Mouse (Mus musculus) G1E (cell line): ENCODE results near the gene Ak7. TPM values are rescaled to one million over a fixed set of nuclear protein-coding genes. Genes with fewer than 3 reads are reported as not detected.

Experiments
- ATAC-seq: 2 replicates; pipeline ENCODE4 v1.8.0; 2016; ENCODE audit warnings: mild to moderate bottlenecking; ENCODE audit not compliant: insufficient number of reproducible peaks, poor library complexity, low FRiP score, severe bottlenecking; ENCODE audit errors: extremely low read depth
- DNase-seq: peaks from one replicate; pipeline ENCODE4 v3.0.0; 2012; ENCODE audit warnings: low spot score
- H3K27me3 ChIP-seq: 2 replicates; pipeline ENCODE4 v1.6.1; 2012; ENCODE audit warnings: mild to moderate bottlenecking, low read length, inconsistent platforms; ENCODE audit not compliant: insufficient read depth
- H3K36me3 ChIP-seq: replicated peaks from 2 replicates; pipeline ENCODE3; 2012; ENCODE audit warnings: mild to moderate bottlenecking, inconsistent platforms
- H3K4me1 ChIP-seq: 2 replicates; pipeline ENCODE4 v1.6.1; 2012; ENCODE audit warnings: low read depth, low read length, inconsistent platforms, mixed read lengths; ENCODE audit not compliant: insufficient read depth
- H3K4me3 ChIP-seq: 2 replicates; pipeline ENCODE4 v1.5.1; 2012; ENCODE audit warnings: low read depth, mild to moderate bottlenecking, inconsistent platforms, low read length, moderate library complexity, mixed read lengths
- H3K9me3 ChIP-seq: replicated peaks from 2 replicates; pipeline ENCODE4 v1.6.1; 2012; ENCODE audit warnings: inconsistent platforms
- CTCF ChIP-seq: IDR thresholded peaks from 2 replicates; pipeline ENCODE4 v1.5.1; 2012; ENCODE audit warnings: low read depth, low read length, inconsistent platforms, mixed read lengths
- GATA1 ChIP-seq: IDR thresholded peaks from 2 replicates; pipeline ENCODE4 v1.6.1; 2012; ENCODE audit warnings: borderline replicate concordance, low read length, inconsistent platforms, mixed read lengths
- GATA2 ChIP-seq: IDR thresholded peaks from 2 replicates; pipeline ENCODE4 v1.6.1; 2012; ENCODE audit warnings: low read depth, low read length, inconsistent platforms, borderline replicate concordance
- POLR2AphosphoS5 ChIP-seq: IDR thresholded peaks from 2 replicates; pipeline ENCODE4 v1.6.1; 2012; ENCODE audit warnings: low read depth, low read length, inconsistent platforms; ENCODE audit not compliant: insufficient replicate concordance
- TAL1 ChIP-seq: conservative IDR thresholded peaks from 2 replicates; pipeline ENCODE4 v1.6.1; 2012; ENCODE audit warnings: low read depth, low read length, inconsistent platforms, mixed read lengths
- polyA plus RNA-seq: library from polyadenylated mRNA; stranded (reverse); fragments of >175 nt; gene quantifications from 2 replicates; pipeline ENCODE4 v1.2.3, GENCODE M21; 2012
- total RNA-seq, 2 experiments: library from RNA; stranded (forward) in 1 of 2; stranded (reverse) in 1 of 2; fragments of 200-1000 nt in 1 of 2; fragments of >200 nt in 1 of 2; fragmentation: Nextera tagmentation in 1 of 2; gene quantifications; 2 replicates each; pipeline ENCODE4 v1.2.3; 2014 to 2017

The Ak7 gene
- total RNA-seq (2014; fragmentation: Nextera tagmentation) (1.4 and 3.7 TPM in 2 replicates), total RNA-seq (2017) (0.23 and 0.44 TPM in 2 replicates), polyA plus RNA-seq (0.18 and 0.19 TPM in 2 replicates)

DNA sequence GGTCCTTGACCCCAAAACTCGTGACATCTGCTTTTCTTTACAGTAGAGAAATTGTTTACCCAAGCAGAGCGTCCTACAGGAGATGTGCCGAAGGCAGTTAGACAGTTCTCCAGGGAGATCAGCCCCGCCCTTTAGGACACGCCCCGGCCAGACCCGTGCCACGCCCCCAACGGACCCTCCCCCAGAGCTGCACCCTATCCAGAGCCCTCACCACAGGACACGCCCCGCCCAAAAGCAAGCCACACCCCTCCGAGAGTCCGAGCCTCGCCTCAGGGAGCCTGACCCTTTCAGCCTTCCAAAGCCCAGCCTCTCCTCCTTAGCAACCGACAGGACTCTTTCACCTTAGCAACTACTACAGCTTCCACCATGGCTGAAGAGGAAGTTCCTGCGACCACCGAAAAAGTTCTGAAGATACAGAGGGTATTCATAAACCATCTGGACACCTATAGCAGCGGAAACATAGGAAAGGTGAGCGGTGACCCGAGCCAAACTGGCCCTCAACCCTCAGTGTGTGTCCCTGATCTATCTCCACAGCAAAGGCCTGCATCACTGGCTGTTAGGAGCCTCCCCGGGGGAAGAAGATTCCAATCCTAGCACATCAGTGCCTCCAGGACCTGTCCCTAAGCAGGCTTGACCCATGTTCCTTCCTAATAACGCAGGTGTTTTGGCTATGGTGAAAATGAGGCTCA lies at the start of gene Ak7:
Ak7 (plus strand) TSS at position 178 of the 689 bp plus-strand sequence.
- Histone ChIP-seq H3K9me3 (no peaks in the 10 kb centered on the region), H3K36me3 (peaks cover 16% of the 10 kb centered on the region), H3K4me3 (peak within 1 kb of the TSS; percentile 34; the same call in 1 of the 2 replicates), H3K27me3 (peaks cover 13% of the 10 kb centered on the region), H3K4me1 (peaks cover 22% of the 10 kb centered on the region)
- peak; percentile 72 for DNase-seq
- no peak for TF ChIP-seq TAL1
- TF ChIP-seq POLR2AphosphoS5, result no peak
- no peak for TF ChIP-seq GATA2
- no peak for TF ChIP-seq GATA1
- no peak for TF ChIP-seq CTCF
- ATAC-seq, result peak; percentile 92

- H3K36me3 ChIP-seq, result peaks cover 91% of the 10 kb centered on the region
- H3K9me3 ChIP-seq, result no peaks in the 10 kb centered on the region
- no peak overlapping the region for H3K4me3 ChIP-seq
- TF ChIP-seq GATA1, result no peak
- no peak for TF ChIP-seq TAL1
- H3K4me1 ChIP-seq, result peaks cover 34% of the 10 kb centered on the region
- H3K27me3 ChIP-seq, result no peaks in the 10 kb centered on the region
- ATAC-seq (no peak), DNase-seq (no peak)
Observed at GRCm38 (mm10) chr12:105676274-105676673, 29.5 kb upstream of the Ak7 start.

GRCm38 (mm10) chr12:105678211-105678610 lies 27.6 kb upstream of the Ak7 start:
- no peaks in the 10 kb centered on the region for H3K9me3 ChIP-seq
- DNase-seq (no peak), ATAC-seq (no peak)
- H3K4me1 ChIP-seq, result peaks cover 51% of the 10 kb centered on the region
- H3K4me3 ChIP-seq, result no peak overlapping the region
- TF ChIP-seq GATA2, result no peak
- TF ChIP-seq POLR2AphosphoS5, result no peak
- no peak for TF ChIP-seq TAL1
- TF ChIP-seq GATA1, result no peak
- no peak for TF ChIP-seq CTCF
- no peaks in the 10 kb centered on the region for H3K27me3 ChIP-seq
- peaks cover 91% of the 10 kb centered on the region for H3K36me3 ChIP-seq

DNA sequence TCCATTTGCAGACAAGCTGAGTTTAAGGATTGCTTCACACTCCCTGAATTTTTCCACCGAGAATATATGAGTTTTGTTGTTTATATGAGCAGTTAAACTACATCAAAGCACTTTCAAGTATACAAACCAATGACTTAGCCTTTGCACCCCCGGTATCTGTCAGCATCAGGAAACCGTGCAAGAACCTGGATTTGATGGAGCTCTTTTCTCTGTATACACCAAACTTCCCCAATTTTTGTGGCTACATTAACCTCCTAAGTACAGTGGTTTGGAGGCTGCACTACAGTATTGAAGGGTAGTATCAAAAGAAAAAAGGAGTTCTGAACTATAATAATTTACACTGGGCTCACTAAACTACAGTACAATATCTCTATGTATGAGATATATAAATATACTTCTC lies 27.0 kb upstream of the Ak7 start:
- DNase-seq (no peak), ATAC-seq (no peak)
- Histone ChIP-seq H3K27me3 (no peaks in the 10 kb centered on the region), H3K9me3 (no peaks in the 10 kb centered on the region), H3K4me1 (peaks cover 56% of the 10 kb centered on the region), H3K4me3 (no peak overlapping the region), H3K36me3 (peaks cover 87% of the 10 kb centered on the region)
- TF ChIP-seq POLR2AphosphoS5 (no peak), GATA1 (no peak), GATA2 (no peak), CTCF (no peak), TAL1 (no peak)

DNA sequence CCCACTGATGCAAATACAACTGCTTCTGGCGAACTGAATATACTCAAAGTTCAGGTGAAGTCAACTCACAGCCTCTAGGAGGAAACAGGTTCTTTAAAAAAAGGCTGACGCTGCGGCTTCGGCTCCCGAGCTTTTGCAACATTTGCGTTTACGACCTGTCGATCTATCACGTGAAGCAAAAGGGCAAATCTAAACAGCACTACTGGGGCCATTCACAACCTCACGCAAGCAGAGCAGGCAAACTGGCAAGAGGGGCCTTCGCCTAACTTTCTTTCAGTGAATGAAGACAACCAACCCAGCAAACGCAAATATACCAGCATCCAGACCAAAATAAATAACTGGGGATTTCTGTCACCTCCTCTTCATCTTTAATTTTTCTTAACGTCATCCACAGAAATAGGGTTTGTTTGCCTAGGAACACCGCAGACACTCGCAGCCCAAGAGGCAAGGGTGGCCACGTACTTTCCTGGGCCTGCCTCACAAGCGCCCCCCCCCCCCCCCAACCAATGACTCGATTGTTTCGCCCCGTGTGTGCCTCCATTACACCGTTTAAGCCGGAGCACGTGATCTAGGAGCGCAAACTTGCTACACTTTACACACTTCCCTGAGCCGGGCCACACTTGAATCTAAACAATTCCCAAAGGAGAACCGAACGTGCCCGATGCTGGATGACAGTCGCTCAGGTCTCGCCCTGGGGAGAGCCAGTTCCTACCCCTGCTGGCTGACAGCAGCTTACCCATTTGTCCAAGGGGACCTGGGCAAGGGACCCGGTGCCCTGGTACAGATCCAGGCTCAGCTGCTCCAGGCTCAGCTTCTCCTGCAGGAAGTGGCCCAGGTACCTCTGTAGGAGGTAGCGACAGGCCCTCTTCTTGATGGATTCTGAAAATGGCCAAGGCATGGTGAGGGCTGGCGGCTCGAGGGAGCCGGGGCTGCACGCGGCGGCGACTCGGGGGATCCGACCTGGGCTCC lies 21.6 kb upstream of the Ak7 start, which contains the start of gene Gskip:
Gskip (plus strand) TSS at position 897 of the 969 bp plus-strand sequence.
- H3K4me3 ChIP-seq, result peak within 1 kb of the TSS; percentile 87
- peak; percentile 72 for DNase-seq
- peak; percentile 55 for ATAC-seq
- H3K27me3 ChIP-seq, result no peaks in the 10 kb centered on the region
- peaks cover 65% of the 10 kb centered on the region for H3K4me1 ChIP-seq
- no peak for TF ChIP-seq POLR2AphosphoS5
- TF ChIP-seq TAL1, result no peak
- TF ChIP-seq GATA2, result no peak
- no peak for TF ChIP-seq GATA1
- no peak for TF ChIP-seq CTCF
- peaks cover 58% of the 10 kb centered on the region for H3K36me3 ChIP-seq
- no peaks in the 10 kb centered on the region for H3K9me3 ChIP-seq

DNA sequence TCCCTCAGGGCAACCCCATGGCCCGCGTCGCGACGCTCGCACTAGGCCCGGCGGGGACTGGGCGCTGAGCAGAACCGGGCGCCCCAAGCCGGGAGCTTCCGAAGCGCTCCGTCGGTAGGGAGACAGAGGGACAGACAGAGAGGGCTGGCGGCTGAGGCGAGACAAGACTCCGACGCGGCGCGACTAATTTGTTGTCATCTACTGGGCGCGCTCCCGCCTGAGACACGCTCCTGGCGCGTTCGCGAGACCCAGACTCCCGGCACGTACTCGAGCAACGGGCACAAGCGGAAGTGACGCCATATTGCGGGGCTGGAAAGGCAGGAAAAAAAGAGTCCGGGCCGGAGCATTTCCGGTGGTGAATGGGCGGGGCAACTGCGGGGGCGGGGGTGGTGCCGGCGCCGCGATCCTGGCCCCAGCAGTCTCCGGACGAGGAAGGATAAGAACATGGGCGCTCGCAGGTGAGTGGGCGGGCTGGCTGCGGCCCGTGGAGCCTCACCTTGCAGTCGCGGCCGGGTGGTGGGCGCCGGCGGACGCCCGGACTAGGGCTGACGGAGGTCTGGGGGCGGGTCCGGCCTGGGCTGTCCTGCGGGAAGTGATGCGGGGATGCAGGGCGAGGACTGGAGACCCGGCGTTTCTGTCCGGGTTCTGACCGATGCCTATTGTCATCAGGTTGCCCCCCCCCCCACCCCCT lies 20.6 kb upstream of the Ak7 start, which contains the start of gene Atg2b:
Atg2b (minus strand) TSS at position 211 of the 691 bp plus-strand sequence.
- Histone ChIP-seq H3K4me3 (peak within 1 kb of the TSS; percentile 87), H3K9me3 (no peaks in the 10 kb centered on the region), H3K36me3 (peaks cover 59% of the 10 kb centered on the region), H3K27me3 (no peaks in the 10 kb centered on the region), H3K4me1 (peaks cover 68% of the 10 kb centered on the region)
- DNase-seq (peak; percentile 99), ATAC-seq (peak; percentile 72)
- TF ChIP-seq TAL1, result no peak
- no peak for TF ChIP-seq CTCF
- no peak for TF ChIP-seq POLR2AphosphoS5
- TF ChIP-seq GATA2, result no peak
- TF ChIP-seq GATA1, result no peak
